Mouse (Mus musculus) v-Abl transformed pro-B cells (cell line): ENCODE measurements around the gene Tmem248.

ENCODE experiments used
- in situ Hi-C, 2 experiments: fragments of 400-800 bp; cut with MboI; formaldehyde crosslinking; loops; one replicate each; pipeline ENCODE4 v1.15.1; 2025; ENCODE audit not compliant: unreplicated experiment in 2 of 2

Tmem248 gene

DNA sequence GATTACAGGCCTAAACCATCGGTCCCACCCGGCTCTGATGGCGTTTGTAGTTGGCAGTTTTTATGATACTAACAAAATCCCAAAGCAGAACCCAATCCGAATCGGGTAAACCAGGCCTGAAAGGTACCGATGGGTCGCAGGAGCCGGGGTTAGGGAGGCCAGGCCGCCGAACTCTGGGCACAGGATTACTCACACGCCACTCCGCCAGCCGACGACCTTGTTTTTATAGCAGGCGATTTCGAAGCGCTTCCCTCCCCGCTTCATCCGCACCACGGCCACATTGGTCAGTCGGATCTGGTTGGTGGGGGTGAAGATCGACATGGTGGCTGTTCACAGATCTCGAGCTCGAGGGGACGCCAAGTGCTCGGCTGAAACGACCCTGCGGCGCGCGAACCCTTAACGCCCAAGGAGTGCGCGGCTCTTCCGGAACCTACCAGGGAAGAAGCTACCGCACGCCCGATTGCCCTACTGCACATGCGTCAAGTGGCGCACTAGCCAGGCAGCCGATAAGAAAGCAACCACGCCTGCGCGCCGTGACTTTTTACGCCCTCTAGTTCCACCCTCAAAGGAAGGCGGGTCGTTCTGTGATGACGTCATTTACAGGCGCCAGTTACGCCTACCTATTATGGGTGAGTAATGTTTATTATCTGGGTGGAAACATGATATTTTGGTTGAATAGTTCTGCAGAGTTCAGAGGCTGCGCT is 38.3 kb downstream of the Tmem248 start, which contains the start of the genes Sbds and Tyw1:
Sbds (minus strand) TSS at position 514 of the 704 bp plus-strand sequence.
Tyw1 (plus strand) TSS at position 603 of the 704 bp plus-strand sequence.
- in situ Hi-C loops: loop anchor here (5.0 to 25.0 kb wide), 5 partner anchors 230 to 1240 kb away; partner anchors contain the start of genes Asl (in 1 of the 2), Crcp (in 1 of the 2), Mrps17 (in 1 of the 2) and Nipsnap2 (in 1 of the 2)

DNA sequence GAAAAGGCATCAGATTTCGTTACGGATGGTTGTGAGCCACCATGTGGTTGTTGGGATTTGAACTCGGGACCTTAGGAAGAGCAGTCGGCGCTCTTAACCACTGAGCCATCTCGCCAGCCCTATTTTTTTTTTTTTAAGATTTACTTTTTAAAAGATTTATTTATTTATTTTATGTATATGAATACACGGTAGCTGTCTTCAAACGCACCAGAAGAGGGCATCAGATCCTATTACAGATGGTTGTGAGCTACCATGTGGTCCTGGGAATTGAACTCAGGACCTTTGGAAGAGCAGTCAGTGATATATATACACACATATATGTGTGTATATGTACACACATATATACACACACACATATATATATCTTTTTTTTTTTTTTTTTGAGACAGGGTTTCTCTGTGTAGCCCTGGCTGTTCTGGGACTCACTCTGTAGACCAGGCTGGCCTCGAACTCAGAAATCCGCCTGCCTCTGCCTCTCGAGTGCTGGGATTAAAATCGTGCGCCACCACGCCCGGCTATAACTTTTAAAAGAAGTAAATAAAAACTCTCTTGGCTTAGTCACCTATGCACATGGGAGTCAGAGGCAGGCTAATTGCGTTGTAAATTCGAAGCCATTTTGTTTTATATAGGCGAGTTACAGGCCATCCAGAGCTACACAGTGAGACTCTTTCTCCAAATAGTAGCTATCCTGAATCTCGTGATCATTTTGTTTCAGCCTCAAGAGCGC is 39.1 kb downstream of the Tmem248 start:
- in situ Hi-C loops: loop anchor here (5.0 to 25.0 kb wide), 5 partner anchors 231 to 1241 kb away; partner anchors contain the start of genes Asl (in 1 of the 2), Crcp (in 1 of the 2), Mrps17 (in 1 of the 2) and Nipsnap2 (in 1 of the 2)

DNA sequence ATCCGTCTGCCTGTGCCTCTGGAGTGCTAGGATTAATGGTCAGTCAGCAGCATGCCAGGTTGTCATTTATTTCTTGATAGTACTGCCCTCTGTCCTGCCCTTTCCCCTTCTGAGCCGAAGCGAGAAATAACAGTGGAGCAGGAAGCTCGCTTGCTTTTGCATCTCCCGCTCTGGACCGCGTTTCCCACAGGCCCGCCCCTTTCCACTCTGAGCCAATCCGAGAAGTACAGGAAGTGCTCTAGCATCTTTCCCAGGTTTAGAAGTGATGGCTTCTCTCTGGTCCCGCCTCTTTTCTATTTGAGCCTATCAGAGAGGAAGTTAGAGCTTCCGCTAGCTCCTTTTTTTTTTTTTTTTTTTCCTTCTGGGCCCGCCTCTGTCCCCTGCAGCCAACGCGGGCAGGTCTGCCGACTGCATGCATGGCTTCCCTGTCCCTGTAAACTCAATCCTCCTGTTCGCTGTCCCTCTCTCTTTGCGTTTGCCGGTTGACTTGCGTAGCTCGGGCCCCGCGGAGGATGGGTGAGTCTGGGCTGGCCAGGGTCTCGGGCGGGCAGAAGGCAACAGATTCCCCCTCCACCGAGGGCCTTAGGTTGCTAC is 39.9 kb downstream of the Tmem248 start:
- in situ Hi-C loops: loop anchor here (5.0 to 25.0 kb wide), 5 partner anchors 232 to 1242 kb away; partner anchors contain the start of genes Asl (in 1 of the 2), Crcp (in 1 of the 2), Mrps17 (in 1 of the 2) and Nipsnap2 (in 1 of the 2)

DNA sequence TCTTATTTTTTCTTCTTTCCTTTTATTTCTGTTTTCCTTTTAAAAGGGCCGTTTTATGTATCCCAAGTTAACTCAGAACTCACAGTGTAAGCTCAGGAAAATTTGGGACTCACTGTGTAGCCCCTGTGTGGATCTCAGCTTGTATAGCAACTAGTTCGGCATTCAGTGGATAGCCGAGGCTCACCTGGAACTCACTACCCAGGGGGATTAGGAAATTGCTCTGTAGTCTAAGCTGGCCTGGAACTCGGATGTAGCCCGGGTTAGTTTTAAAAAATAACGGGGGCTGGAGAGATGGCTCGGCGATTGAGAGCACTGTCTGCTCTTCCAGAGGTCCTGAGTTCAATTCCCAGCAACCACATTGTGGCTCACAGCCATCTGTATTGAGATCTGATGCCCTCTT is 40.4 kb downstream of the Tmem248 start:
- in situ Hi-C loops: loop anchor here (5.0 to 25.0 kb wide), 5 partner anchors 233 to 1243 kb away; partner anchors contain the start of genes Asl (in 1 of the 2), Crcp (in 1 of the 2), Mrps17 (in 1 of the 2) and Nipsnap2 (in 1 of the 2)

DNA sequence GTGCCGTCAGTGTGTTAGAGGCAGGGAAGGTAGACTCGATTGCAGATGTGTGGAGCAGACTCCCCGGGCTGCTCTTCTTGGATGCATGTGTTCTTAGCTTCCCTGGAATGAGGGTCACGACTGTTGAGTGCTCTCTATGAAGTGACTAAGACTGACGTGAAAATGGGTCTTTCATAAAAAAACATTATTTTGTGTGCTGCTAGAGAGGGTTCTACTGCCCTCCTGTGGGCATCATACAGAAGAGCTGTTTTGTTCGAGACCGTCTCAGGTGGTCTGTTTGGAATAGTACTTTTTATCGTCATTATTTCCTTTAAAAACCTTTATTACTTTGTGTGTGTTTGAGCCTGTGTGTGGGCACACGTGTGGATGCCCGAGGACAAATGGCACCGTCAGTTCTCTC is 46.6 kb downstream of the Tmem248 start:
- in situ Hi-C loops: loop anchor here in 1 of 2 experiments (25.0 kb wide), 1 partner anchor 751 kb away; the partner anchor contains the start of gene Sfswap

DNA sequence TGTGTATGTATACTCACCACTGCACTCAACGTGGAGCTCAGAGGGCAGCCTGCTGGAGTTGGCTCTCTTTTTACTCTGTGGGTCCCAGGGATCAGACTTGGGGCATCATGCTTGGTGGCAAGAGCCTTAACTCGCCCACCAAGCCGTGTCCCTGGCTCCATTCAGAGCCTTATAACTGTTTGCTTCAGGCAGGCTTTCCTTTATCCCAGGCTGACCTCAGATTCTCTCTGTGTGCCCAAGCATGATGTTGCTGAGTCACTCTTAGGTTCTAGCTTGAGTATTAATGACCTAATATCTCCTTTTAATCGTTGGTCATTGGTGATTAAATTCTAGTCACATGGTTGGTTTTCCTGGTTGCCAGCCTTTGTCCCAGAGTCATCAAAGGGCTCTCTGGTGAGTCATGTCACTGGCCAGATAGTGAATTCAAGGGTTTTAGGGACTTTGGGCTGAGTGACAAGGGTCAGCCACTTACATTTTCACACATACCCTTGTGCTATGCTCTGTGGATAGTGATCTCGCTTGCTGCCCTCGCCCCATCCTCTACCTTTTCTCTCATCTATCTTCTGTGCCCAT is 47.6 kb downstream of the Tmem248 start:
- in situ Hi-C loops: loop anchor here in 1 of 2 experiments (25.0 kb wide), 1 partner anchor 752 kb away; the partner anchor contains the start of gene Sfswap

DNA sequence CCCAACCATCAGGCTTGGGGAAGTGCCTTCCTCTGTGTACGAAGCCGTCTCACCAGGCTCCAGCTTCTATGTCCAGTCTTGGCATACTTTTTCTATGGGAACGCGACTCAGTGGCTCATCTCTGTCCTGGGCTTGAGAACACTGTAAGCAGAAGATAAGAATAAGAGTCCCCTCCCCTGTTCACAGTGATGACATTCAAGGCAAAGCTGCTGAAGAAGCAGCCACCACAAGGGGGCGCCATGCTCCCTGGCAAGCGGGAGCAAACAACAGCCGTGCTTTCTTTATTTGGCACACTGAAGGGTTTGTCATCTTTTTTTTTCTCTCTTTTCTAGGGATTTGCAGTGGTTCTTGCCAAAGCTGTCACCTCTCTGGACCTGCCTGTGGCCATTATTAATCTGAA is 49.8 kb downstream of the Tmem248 start:
- in situ Hi-C loops: loop anchor here in 1 of 2 experiments (25.0 kb wide), 1 partner anchor 754 kb away; the partner anchor contains the start of gene Sfswap

DNA sequence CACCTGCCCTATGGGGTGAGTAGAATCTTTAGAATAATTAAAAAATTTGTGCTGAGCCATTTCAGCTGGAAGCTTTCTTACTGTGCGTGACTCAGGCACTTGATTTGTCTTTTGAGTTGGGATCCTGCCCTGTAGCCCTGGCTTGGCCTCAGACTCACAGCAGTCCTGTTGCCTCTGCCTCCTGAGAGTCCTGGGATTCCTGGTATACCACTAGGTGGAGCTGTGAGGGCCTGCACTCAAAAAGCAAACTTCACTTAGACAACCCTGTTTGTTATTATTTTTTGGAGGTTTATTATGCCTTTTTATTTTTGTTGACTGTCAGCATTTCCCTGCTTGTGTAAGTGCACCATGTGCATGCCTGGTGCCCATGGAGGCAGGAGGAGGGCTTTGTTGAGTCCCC is 50.4 kb downstream of the Tmem248 start:
- in situ Hi-C loops: loop anchor here in 1 of 2 experiments (25.0 kb wide), 1 partner anchor 755 kb away; the partner anchor contains the start of gene Sfswap

DNA sequence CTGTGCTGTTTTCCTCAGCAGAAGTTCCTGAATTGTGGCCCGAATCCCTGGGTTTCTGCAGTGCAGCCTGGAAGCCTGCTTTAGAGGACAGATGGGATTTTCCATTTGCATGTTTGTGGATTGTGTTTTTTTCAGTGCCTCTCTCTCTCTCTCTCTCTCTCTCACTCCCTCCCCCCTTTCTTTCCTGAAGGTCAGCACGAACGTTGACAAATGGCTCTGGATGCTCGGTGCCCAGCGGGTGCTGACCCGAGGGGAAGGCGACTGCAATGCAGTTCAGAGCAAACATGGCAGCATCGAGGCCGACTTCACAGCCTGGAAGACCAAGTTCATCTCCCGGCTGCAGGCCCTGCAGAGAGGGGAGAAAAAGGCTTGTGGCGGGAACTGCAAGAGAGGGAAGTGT is 52.1 kb downstream of the Tmem248 start:
- in situ Hi-C loops: loop anchor here in 1 of 2 experiments (25.0 kb wide), 1 partner anchor 757 kb away; the partner anchor contains the start of gene Sfswap

DNA sequence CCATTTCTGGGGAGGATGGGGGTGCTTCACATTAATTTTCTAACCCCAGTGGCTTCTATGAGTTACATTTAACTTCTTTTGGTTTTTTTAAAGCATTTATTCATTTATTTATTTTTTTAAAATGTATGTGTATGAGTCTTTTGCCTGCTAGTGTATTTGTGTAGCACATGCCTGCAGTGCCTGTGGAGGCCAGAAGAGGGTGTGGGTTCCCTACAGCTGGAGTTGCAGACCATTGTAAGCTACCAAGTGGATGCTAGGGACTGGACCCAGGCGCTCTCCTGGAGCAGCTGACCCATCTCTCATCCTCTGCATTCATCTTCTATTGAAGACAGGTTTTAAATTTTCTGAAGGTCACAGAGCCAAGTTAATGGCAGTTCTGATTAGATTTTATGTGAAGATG is 55.5 kb downstream of the Tmem248 start:
- in situ Hi-C loops: loop anchor here (10.0 to 25.0 kb wide), 2 partner anchors 760 to 1152 kb away; partner anchors contain the start of gene Sfswap (in 1 of the 2)

DNA sequence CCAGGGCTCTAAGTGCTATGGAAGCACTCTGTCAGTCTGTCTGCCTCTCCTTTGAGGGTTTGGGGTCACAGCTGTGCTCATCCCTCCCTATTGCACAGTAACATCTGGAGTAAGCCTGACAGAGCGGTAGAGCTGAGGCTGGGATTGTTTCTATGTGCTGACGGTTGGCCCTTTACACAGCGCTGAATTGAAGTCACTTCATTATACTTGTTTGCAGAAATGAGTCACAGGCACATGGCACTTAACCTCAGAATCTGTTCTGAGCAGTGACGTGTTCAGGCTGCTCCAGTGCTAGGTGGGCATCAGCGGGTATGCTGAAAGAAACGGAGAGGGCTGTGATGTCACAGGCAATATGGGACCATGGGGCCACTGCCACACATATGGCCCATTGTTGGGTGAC is 56.2 kb downstream of the Tmem248 start:
- in situ Hi-C loops: loop anchor here (10.0 to 25.0 kb wide), 2 partner anchors 761 to 1152 kb away; partner anchors contain the start of gene Sfswap (in 1 of the 2)

DNA sequence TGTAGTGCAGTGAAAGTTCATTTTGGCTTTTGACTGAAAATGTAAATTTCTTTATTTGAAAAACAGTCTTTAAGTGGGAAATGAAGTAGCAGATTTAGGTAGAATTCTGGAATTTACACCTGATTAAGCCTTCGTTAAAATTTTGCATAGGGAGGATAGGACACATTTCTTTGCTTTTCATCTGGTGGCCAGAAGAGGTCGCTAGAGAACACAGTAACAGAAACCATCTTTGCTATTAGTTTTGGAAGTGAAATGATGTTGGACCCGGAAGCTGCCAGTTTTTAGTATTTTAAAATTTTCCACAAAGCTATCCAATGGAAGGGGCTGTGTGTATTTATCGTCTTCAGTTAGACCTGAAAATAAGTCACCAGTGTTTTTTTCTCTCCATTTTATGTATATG is 58.6 kb downstream of the Tmem248 start:
- in situ Hi-C loops: loop anchor here (5.0 to 10.0 kb wide), 3 partner anchors 577 to 1149 kb away; no protein-coding TSS in a partner anchor

DNA sequence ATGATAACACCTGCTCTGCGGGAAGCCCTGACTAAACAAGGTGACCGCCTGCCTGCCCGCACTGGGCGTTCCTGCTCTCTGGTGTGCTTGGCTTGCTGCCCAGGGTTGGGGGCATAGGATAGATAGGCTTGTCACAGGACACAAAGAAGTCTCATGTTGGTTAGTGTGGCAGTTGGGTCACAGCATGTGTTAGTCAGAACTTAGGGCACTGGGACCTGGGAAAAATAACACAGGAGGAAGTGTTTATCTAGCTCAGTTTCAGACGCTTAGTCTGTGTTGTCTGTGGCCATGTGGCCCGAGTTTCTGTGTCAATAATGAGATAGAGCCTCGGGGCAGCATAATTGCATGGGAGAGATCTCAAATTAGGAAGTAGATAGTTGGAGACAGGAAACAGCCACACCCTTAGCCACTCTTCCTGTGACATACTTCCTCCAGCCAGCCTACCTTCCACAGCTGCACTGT is 61.2 kb downstream of the Tmem248 start:
- in situ Hi-C loops: loop anchor here (5.0 to 10.0 kb wide), 3 partner anchors 574 to 1147 kb away; no protein-coding TSS in a partner anchor

DNA sequence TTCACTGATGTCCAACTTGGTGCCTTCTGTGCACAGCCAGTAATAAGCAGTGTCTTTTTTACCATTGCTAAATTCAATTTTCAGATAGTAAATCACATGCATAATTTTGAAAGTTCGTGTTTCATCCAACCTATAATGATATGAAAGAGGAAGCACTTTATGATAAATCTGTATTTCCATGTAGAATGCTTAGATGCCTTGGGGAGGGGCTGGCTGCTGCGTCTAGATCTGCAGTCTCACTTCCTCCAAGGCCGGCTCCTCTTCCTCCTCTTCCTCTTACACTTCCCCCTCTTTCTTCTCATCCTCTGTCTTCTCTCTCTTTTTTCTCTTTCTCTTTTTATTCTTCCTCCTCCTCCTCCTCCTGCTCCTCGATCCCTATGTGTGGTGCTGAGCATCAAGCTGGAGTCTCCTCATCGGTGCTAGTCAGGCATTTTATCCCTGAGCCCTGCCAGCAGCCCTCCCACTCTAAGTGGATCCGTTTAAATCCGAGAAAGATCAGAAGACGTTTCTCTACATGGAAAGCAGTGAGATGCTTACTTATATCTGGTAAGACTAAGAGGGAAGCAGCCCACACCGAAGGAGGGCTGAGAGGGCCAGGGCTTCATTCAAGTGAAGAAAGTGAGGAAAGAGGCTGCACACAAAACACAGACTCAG is 66.3 kb downstream of the Tmem248 start:
- in situ Hi-C loops: no loop called here

DNA sequence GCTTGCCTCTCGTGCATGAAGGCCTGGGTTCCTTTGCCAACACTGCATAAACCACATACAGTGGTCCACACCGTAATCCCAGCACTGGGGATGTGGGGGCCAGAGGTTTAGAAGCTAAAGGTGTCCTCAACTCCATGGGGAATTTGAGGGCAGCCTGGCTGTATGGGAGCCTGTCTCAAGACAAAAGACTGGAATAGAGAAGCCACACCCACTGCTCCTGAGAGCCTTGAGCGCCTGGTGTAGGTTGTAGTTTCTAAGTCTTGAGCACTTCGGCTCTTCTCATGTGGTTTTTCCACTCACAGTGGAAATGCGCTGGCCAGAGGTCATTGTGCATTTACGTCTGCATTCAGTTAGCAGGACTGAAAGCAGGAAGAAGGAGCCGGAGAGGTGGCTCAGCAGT is 71.2 kb downstream of the Tmem248 start:
- in situ Hi-C loops: no loop called here

DNA sequence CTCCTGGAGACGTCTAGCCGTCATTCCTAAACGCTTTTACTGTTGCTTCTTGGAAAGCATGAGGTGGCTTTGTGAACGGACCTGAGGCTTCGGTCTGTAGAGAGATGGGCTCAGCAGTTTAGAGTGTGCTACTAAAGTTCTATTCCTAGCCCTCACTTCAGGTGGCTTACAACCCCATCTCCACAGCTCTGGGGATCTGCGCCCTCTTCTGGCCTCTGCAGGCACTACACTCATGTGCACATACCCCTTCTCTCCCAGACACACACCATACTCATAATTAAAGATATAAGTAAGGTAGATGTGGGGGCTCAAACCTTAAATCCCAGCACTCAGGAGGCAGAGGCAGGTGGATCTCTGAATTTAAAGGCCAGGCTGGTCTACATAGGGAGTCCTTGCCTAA is 73.4 kb downstream of the Tmem248 start:
- in situ Hi-C loops: no loop called here

DNA sequence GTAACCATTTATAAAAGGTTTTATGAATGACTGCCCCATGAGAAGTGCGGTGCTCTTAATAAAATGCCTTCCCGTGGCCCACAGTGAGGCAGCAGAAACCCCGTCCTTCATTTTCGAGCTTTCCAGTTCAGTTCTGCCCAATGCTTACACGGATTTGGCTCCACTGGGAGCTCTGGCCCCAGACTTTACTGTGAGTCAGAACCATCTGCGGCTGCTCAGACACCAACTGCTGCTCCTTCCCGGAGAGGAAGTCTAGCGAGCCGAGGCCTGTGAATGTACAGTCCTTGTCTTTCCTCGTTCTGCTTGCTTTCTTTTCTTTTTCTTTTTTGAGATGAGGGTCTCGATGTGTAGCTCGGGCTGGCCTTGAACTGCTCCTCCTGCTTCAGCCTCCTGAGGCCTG is 73.9 kb downstream of the Tmem248 start:
- in situ Hi-C loops: no loop called here

DNA sequence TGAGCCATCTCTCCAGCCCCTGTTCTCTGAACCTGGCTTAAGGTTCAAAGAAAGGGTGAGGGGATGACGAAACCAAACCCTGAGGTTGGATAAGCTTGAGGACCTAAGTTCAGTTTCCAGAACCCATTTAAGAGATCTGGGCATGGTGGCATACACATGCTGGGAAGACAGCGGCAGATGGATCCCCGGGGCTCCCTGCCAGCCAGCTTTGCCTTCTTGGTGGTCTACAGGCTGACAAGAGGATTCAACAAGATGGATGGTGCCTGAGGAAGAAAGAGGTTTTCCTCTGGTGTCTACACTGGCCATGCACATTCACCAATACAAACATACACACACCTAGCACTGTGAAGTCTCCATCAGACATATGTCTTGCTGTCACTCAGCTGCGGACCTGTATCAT is 76.1 kb downstream of the Tmem248 start:
- in situ Hi-C loops: no loop called here
